In the genomic region with DNA sequence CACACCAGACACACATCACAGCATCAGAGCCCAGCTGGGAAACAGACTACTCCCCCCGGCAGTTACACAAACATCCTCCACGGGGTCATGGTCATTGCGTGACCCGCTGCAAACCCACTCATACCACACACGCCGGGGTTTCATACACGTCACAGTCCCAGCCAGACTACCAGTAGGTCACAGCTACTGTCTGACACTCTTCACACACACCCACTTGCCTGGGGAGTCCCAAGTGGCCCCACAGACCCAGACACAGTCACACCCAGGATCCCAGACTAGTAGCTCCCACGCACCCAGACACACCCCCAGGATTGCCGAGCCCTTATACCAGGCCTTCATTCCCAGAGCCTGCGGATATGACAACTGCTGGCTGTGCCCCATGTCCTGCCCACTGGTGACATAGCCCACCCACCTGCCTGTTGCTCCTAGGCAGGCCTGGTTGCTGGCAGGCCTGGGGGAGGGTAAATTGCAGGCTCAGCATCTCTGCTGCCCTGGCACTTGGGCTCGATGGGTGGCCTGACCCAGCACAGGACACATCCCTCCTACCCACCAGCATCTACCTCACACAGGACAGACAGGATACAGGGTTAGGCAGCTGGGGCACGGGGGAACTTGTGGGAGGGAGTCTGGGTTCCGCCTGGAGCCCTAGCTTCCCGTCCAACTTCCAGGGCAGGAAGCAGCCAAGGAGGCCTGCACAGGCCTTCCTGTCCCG, we compare ENCODE assay signal across 8 mouse cellular contexts. TPM values are rescaled to one million over a fixed set of nuclear protein-coding genes. Genes with fewer than 3 reads are reported as not detected.
DNase-seq lines count a peak whose midpoint lies in the region; ATAC-seq and TF ChIP-seq lines count a peak whose summit lies in the region.

No protein-coding gene starts in this region.

- DNase-seq in ZHBTc4 (ENCODE audit: low read depth, low spot score), result peak; percentile 46
- DNase-seq in kidney, postnatal 10 days, result peak; percentile 77
- no peak for DNase-seq in embryo, embryonic 10.5 days (ENCODE audit: low spot score)
- no peak for DNase-seq in left cerebral cortex, adult 8-10 months (ENCODE audit: low spot score in 2 of 2)

- 0 out of 2 replicates have a peak overlapping the region, but pooled peaks have one; percentile 17 for H3K9ac ChIP-seq in heart, embryonic 16.5 days (ENCODE audit: low read length)
- no peak overlapping the region for H3K9ac ChIP-seq in forebrain, embryonic 16.5 days (replicated peaks; ENCODE audit: low read depth, low read length)

- TF ChIP-seq CTCF in E14TG2a.4 (conservative IDR thresholded peaks at IDR 0.05; ENCODE audit: low read length), result no peak

- H3K4me3 ChIP-seq in E14TG2a.4 (replicated peaks; ENCODE audit: low read length), result peak overlapping the region; percentile 67
- no peak overlapping the region for H3K4me3 ChIP-seq in heart, embryonic 16.5 days (ENCODE audit: low read length)
- no peak overlapping the region for H3K4me3 ChIP-seq in forebrain, embryonic 16.5 days (replicated peaks; ENCODE audit: low read length)

- peaks cover 78% of the 10 kb centered on the region for H3K4me1 ChIP-seq in E14TG2a.4 (replicated peaks; ENCODE audit: low read depth, low read length)
- H3K4me1 ChIP-seq in heart, embryonic 16.5 days (ENCODE audit: control insufficient read depth, insufficient read depth, low read length), result peaks cover 65% of the 10 kb centered on the region
- peaks cover 16% of the 10 kb centered on the region for H3K4me1 ChIP-seq in forebrain, embryonic 16.5 days (replicated peaks; ENCODE audit: control insufficient read depth, insufficient read depth, low read length)

- no peak overlapping the region for H3K4me2 ChIP-seq in heart, embryonic 16.5 days (ENCODE audit: low read depth, low read length)
- H3K4me2 ChIP-seq in forebrain, embryonic 16.5 days (ENCODE audit: low read length), result no peak overlapping the region

- H3K27ac ChIP-seq in heart, embryonic 16.5 days (ENCODE audit: low read length), result peak overlapping the region; percentile 83
- no peak overlapping the region for H3K27ac ChIP-seq in forebrain, embryonic 16.5 days (ENCODE audit: low read length)

- peaks cover 16% of the 10 kb centered on the region for H3K36me3 ChIP-seq in E14TG2a.4 (ENCODE audit: insufficient read depth, low read length)
- peaks cover 5% of the 10 kb centered on the region for H3K36me3 ChIP-seq in heart, embryonic 16.5 days (ENCODE audit: control insufficient read depth, insufficient read depth)
- peaks cover 3% of the 10 kb centered on the region; the same call in 1 of the 2 replicates for H3K36me3 ChIP-seq in forebrain, embryonic 16.5 days (ENCODE audit: control insufficient read depth, insufficient read depth)

- no peaks in the 10 kb centered on the region for H3K9me3 ChIP-seq in E14TG2a.4 (ENCODE audit: low read length)
- H3K9me3 ChIP-seq in heart, embryonic 16.5 days (replicated peaks; ENCODE audit: control insufficient read depth, low read length), result no peaks in the 10 kb centered on the region
- H3K9me3 ChIP-seq in forebrain, embryonic 16.5 days (ENCODE audit: control insufficient read depth, low read length), result no peaks in the 10 kb centered on the region

- peaks cover 13% of the 10 kb centered on the region for H3K27me3 ChIP-seq in E14TG2a.4 (ENCODE audit: insufficient read depth, low read length)
- no peaks in the 10 kb centered on the region for H3K27me3 ChIP-seq in heart, embryonic 16.5 days (ENCODE audit: control insufficient read depth, insufficient read depth, low read length)
- 0 out of 2 replicates have a peak, but pooled peaks cover 5% of the 10 kb centered on the region for H3K27me3 ChIP-seq in forebrain, embryonic 16.5 days (replicated peaks; ENCODE audit: control insufficient read depth, insufficient read depth, low read length)

- peak; percentile 24 for ATAC-seq in heart, embryonic 16.5 days (replicated peaks; ENCODE audit: extremely low read depth, insufficient read depth, low FRiP score)
- ATAC-seq in megakaryocyte, adult 5-6 weeks (ENCODE audit: poor library complexity, severe bottlenecking), result peak; percentile 16
- no peak for ATAC-seq in forebrain, embryonic 16.5 days

- WGBS in heart, embryonic 16.5 days, result 44% methylated on average over 15 of the region's 15 CpGs
- WGBS in forebrain, embryonic 16.5 days, result 71% methylated on average over 15 of the region's 15 CpGs

RNA-seq across cellular contexts. Expression of a gene that starts 11.2 kb away (rescaled TPM):
- 19.9 and 23.0 TPM in 2 replicates for polyA plus RNA-seq in heart, embryonic 16.5 days (2015; fragmentation: Nextera tagmentation; extraction: Ambion mirVana)
- 30.5 and 30.9 TPM in 2 replicates for total RNA-seq in megakaryocyte, adult 5-6 weeks (2015)
- total RNA-seq in megakaryocyte, adult 5-6 weeks (2017), result 18.3 and 22.9 TPM in 2 replicates
- 29.5 and 33.7 TPM in 2 replicates for polyA plus RNA-seq in forebrain, embryonic 16.5 days (2015; fragmentation: Nextera tagmentation; extraction: Ambion mirVana)
- total RNA-seq in left cerebral cortex, adult 8-10 months (2022), result 10 to 100 TPM; 57.8 to 60.7 (median 58.4) TPM

RNA-seq across cellular contexts. Expression of a gene that starts 20.9 kb away (rescaled TPM):
- polyA plus RNA-seq in heart, embryonic 16.5 days (2015; fragmentation: Nextera tagmentation; extraction: Ambion mirVana), result 3.6 and 3.8 TPM in 2 replicates
- total RNA-seq in megakaryocyte, adult 5-6 weeks (2015), result 281 and 286 TPM in 2 replicates
- total RNA-seq in megakaryocyte, adult 5-6 weeks (2017), result 42.2 and 47.4 TPM in 2 replicates
- polyA plus RNA-seq in forebrain, embryonic 16.5 days (2015; fragmentation: Nextera tagmentation; extraction: Ambion mirVana), result 0.54 and 0.93 TPM in 2 replicates
- 10 to 100 TPM in 2 of 4 experiments, 1 to 10 TPM in 2; 6.1 to 19.9 (median 11.1) TPM for total RNA-seq in left cerebral cortex, adult 8-10 months (2022)

RNA-seq across cellular contexts. Expression of a gene that starts 27.2 kb away (rescaled TPM):
- 30.3 and 32.0 TPM in 2 replicates for polyA plus RNA-seq in heart, embryonic 16.5 days (2015; fragmentation: Nextera tagmentation; extraction: Ambion mirVana)
- 24.8 and 32.0 TPM in 2 replicates for total RNA-seq in megakaryocyte, adult 5-6 weeks (2015)
- 26.7 and 44.6 TPM in 2 replicates for total RNA-seq in megakaryocyte, adult 5-6 weeks (2017)
- polyA plus RNA-seq in forebrain, embryonic 16.5 days (2015; fragmentation: Nextera tagmentation; extraction: Ambion mirVana), result 35.6 and 41.3 TPM in 2 replicates
- 10 to 100 TPM; 25.3 to 29.6 (median 28.6) TPM for total RNA-seq in left cerebral cortex, adult 8-10 months (2022)

RNA-seq across cellular contexts. Expression of a gene that starts 32.8 kb away (rescaled TPM):
- polyA plus RNA-seq in heart, embryonic 16.5 days (2015; fragmentation: Nextera tagmentation; extraction: Ambion mirVana), result 2.1 and 2.2 TPM in 2 replicates
- 0.68 and 0.91 TPM in 2 replicates for total RNA-seq in megakaryocyte, adult 5-6 weeks (2015)
- not detected in 2 replicates for total RNA-seq in megakaryocyte, adult 5-6 weeks (2017)
- 13.5 and 28.3 TPM in 2 replicates for polyA plus RNA-seq in forebrain, embryonic 16.5 days (2015; fragmentation: Nextera tagmentation; extraction: Ambion mirVana)
- 10 to 100 TPM; 27.1 to 37.7 (median 34.1) TPM for total RNA-seq in left cerebral cortex, adult 8-10 months (2022)

RNA-seq across cellular contexts. Expression of a gene that starts 46.8 kb away (rescaled TPM):
- polyA plus RNA-seq in heart, embryonic 16.5 days (2015; fragmentation: Nextera tagmentation; extraction: Ambion mirVana), result 32.3 and 34.4 TPM in 2 replicates
- total RNA-seq in megakaryocyte, adult 5-6 weeks (2015), result 134 and 143 TPM in 2 replicates
- 121 and 148 TPM in 2 replicates for total RNA-seq in megakaryocyte, adult 5-6 weeks (2017)
- 44.2 and 46.6 TPM in 2 replicates for polyA plus RNA-seq in forebrain, embryonic 16.5 days (2015; fragmentation: Nextera tagmentation; extraction: Ambion mirVana)
- total RNA-seq in left cerebral cortex, adult 8-10 months (2022), result 100 to 1,000 TPM; 102 to 118 (median 109) TPM

Comparison
In these comparisons a context has a peak if more than half of its experiments do, and no peak if none do; other contexts are left out.
1. DNase-seq: peak in ZHBTc4 (single experiment) and kidney, postnatal 10 days (single experiment); none in embryo, embryonic 10.5 days (single experiment) and left cerebral cortex, adult 8-10 months (0 of 2).